Mouse (Mus musculus) ES-Bruce4 (cell line): ENCODE measurements around the gene Actn4. TPM values are rescaled to one million over a fixed set of nuclear protein-coding genes. Genes with fewer than 3 reads are reported as not detected.
A peak's percentile ranks its signal among the peaks of the same experiment; 100 is the strongest.

Experiments used
- H3K27ac ChIP-seq: 2 replicates; pipeline ENCODE4 v1.5.1; 2012; ENCODE audit warnings: low read length, inconsistent platforms; ENCODE audit not compliant: insufficient read depth
- H3K27me3 ChIP-seq: 2 replicates; pipeline ENCODE4 v1.6.1; 2012; ENCODE audit warnings: mild to moderate bottlenecking, low read length, inconsistent platforms; ENCODE audit not compliant: control insufficient read depth, poor library complexity, insufficient read depth, severe bottlenecking
- H3K36me3 ChIP-seq: 2 replicates; pipeline ENCODE4 v1.6.1; 2012; ENCODE audit warnings: inconsistent platforms, mild to moderate bottlenecking, low read length, moderate library complexity; ENCODE audit not compliant: control insufficient read depth, poor library complexity, insufficient read depth, severe bottlenecking
- H3K4me1 ChIP-seq: one replicate; pipeline ENCODE4 v1.8.1; 2011; ENCODE audit warnings: low read length; ENCODE audit not compliant: control insufficient read depth, insufficient read depth
- H3K4me3 ChIP-seq: 2 replicates; pipeline ENCODE4 v1.5.1; 2011; ENCODE audit warnings: low read depth, mild to moderate bottlenecking, low read length
- H3K9ac ChIP-seq: 2 replicates; pipeline ENCODE4 v1.6.1; 2012; ENCODE audit warnings: low read depth, mild to moderate bottlenecking, inconsistent platforms; ENCODE audit not compliant: poor library complexity, severe bottlenecking
- H3K9me3 ChIP-seq: replicated peaks from 2 replicates; pipeline ENCODE4 v1.6.1; 2012; ENCODE audit warnings: mild to moderate bottlenecking, low read length, inconsistent platforms; ENCODE audit not compliant: control insufficient read depth, poor library complexity, insufficient read depth, severe bottlenecking
- CTCF ChIP-seq: IDR thresholded peaks from one replicate; pipeline ENCODE4 v1.8.1; 2011; ENCODE audit warnings: low read depth, low read length
- EP300 ChIP-seq: IDR thresholded peaks from 2 replicates; pipeline ENCODE4 v1.6.1; 2011; ENCODE audit warnings: low read depth, low read length; ENCODE audit not compliant: insufficient read depth
- POLR2A ChIP-seq: IDR thresholded peaks from one replicate; pipeline ENCODE4 v1.8.1; 2011; ENCODE audit warnings: low read length; ENCODE audit not compliant: insufficient read depth
- polyA plus RNA-seq: library from polyadenylated mRNA; stranded (reverse); fragments of >200 nt; gene quantifications from 2 replicates; pipeline ENCODE4 v1.2.4, GENCODE M21; 2011; ENCODE audit warnings: low read depth; ENCODE audit not compliant: missing spikeins, insufficient read depth, insufficient read length

Actn4 gene
- polyA plus RNA-seq, 1 experiment = 318 TPM

DNA sequence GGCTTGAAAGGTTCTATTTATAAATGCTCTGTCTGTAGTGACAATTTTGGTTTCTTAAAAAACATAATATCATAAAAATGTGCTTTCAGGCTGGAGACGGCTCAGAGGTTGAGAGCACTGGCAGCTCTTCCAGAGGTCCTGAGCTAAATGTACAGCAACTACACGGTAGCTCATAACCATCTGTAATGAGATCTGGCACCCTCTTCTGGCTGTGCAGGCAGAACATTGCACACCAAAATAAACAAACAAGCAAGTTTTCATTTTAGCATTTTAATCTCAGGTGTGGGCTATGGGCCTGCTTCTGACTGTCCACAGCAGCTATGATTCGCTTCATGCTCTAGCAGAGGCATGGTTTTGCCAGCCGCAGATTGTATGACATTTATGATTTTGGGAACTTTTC, 62.2 kb downstream of the Actn4 start:
- TF ChIP-seq EP300 = no peak
- no peak for TF ChIP-seq POLR2A
- no peak for TF ChIP-seq CTCF
- H3K36me3 ChIP-seq = peaks cover 81% of the 10 kb centered on the region
- H3K4me1 ChIP-seq = no peaks in the 10 kb centered on the region

DNA sequence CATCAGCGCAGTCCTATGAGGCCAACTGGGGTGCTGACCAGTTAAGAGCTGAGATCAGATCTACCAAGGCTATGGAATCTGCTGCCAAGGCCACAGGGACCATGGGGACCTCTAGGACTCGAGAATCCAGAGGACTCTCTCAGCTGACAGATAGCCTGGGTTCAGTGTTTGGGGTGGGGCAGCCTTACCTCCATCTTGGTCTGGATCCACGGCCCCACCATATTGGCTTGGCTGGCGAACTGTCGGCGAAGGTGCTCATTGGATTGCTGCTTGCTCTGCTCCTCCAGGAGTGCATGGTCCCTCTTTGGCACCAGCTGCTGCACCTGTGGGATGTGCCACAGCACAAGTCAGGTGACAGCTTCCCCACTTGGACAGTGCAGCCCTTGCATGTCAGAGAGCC, 64.5 kb downstream of the Actn4 start:
- Histone ChIP-seq H3K36me3 (peaks cover 79% of the 10 kb centered on the region), H3K4me1 (no peaks in the 10 kb centered on the region), H3K27ac (no peak overlapping the region), H3K9me3 (no peaks in the 10 kb centered on the region), H3K27me3 (no peaks in the 10 kb centered on the region), H3K9ac (no peak overlapping the region), H3K4me3 (no peak overlapping the region)
- no peak for TF ChIP-seq EP300
- TF ChIP-seq CTCF = no peak
- no peak for TF ChIP-seq POLR2A

More for the DNA sequence above, 62.2 kb downstream of the Actn4 start:
- Histone ChIP-seq H3K27ac (no peak overlapping the region), H3K9me3 (no peaks in the 10 kb centered on the region), H3K9ac (no peak overlapping the region), H3K27me3 (no peaks in the 10 kb centered on the region), H3K4me3 (no peak overlapping the region)

DNA sequence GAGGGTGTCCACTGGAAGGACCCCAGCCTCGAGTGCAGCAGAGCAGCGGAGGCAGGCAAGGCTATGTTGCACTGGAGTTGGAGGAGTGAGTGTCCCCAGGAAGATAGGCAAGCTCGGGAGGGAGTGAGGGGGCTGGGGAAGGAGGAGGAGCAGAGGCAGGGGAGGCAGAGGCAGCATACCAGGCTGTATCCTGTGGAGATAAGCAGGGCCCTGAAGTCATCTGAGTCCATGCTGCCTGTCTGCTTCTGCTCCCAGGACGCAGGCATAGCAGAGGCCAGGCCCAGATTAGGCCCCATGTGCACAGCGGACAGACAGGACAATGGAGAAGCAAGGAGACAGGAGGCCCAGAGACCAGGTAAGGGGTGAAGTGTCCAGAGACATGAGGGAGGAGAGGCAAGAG, 67.2 kb downstream of the Actn4 start:
- Histone ChIP-seq H3K27ac (no peak overlapping the region), H3K27me3 (no peaks in the 10 kb centered on the region), H3K9me3 (no peaks in the 10 kb centered on the region), H3K36me3 (peaks cover 59% of the 10 kb centered on the region), H3K4me3 (no peak overlapping the region), H3K9ac (no peak overlapping the region), H3K4me1 (no peaks in the 10 kb centered on the region)
- no peak for TF ChIP-seq CTCF
- TF ChIP-seq EP300 = no peak
- no peak for TF ChIP-seq POLR2A

DNA sequence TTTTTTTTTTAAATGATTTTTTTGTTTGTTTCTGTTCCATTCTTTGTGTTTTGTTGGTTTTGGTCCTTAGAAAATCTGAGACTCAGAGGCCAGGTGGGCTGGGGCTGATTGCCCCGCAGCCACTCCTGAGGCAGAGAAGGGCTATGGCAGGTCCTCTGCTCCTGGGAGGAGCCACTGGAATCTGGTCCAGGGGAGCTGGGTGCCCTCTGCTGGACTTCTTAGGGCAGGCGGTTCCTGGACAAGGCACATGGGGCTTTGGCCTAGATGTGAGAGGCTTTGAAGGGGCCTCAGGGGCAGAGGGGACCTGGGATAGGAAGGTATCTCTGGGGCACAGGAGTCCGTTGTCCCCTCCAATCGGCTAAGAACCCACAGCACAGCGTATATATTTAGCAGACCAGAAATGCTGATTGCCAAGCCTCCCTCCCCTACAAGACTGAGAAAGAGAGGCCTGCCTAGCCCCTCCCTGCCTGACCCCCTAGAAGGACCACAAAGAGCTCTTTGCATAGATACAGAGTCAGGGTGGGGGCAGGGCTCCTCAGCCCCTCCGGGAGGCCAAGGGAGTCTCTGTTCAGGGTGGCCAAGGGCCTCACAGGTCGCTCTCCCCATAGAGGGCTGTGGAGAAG, 68.4 kb downstream of the Actn4 start:
- H3K36me3 ChIP-seq = peaks cover 51% of the 10 kb centered on the region

DNA sequence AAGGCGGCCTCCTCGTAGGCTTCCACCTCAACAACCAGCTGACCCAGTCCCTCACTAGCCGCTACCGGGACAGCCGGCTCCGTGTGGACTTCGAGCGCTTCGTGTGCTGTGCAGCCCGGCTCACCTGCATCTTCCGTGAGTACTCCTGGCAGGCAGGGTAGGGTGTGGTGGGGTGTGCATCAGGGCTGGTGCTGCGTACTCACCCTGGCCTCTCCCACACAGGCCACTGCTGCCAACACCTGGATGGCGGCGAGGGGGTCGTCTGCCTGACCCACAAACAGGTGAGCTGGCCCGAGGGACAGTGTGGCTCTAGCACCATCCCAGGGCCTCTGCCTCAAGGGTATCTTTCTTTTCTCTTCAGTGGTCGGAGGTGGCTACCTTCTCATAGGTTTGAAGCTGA, 69.5 kb downstream of the Actn4 start:
- H3K9me3 ChIP-seq = no peaks in the 10 kb centered on the region
- H3K4me3 ChIP-seq = no peak overlapping the region
- no peak overlapping the region for H3K9ac ChIP-seq
- H3K27me3 ChIP-seq = no peaks in the 10 kb centered on the region
- no peaks in the 10 kb centered on the region for H3K4me1 ChIP-seq
- no peak for TF ChIP-seq POLR2A
- no peak for TF ChIP-seq CTCF
- TF ChIP-seq EP300 = no peak
- H3K27ac ChIP-seq = no peak overlapping the region
- peaks cover 40% of the 10 kb centered on the region for H3K36me3 ChIP-seq

More for the DNA sequence above, 68.4 kb downstream of the Actn4 start:
- Histone ChIP-seq H3K27ac (no peak overlapping the region), H3K27me3 (no peaks in the 10 kb centered on the region), H3K4me1 (no peaks in the 10 kb centered on the region), H3K9me3 (no peaks in the 10 kb centered on the region), H3K4me3 (no peak overlapping the region), H3K9ac (no peak overlapping the region)
- TF ChIP-seq POLR2A (no peak), EP300 (no peak), CTCF (peak; percentile 61)

DNA sequence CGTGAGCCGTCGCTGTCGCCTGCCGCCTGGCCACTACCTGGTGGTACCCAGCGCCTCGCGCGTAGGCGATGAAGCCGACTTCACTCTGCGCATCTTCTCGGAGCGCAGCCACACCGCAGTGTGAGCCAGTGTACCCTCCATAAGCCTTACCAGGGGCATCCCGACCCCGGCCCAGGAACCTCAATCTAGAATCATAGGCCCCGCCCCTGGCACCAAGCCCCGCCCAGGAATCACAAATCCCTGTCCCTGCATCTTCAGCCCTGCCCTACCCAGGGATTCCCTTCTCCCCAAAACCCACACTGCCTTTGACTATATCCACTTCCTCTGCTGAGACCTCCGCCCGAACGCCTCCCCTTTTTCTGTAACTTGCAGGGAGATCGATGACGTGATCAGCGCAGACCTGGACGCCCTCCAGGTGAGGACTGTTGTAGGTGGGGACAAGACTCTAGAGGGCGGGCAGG, 73.4 kb downstream of the Actn4 start:
- H3K9ac ChIP-seq = peak overlapping the region; percentile 19
- H3K4me3 ChIP-seq = peak overlapping the region; percentile 68
- TF ChIP-seq EP300 = no peak
- TF ChIP-seq CTCF = no peak
- TF ChIP-seq POLR2A = no peak
- H3K36me3 ChIP-seq = peaks cover 8% of the 10 kb centered on the region; the same call in 1 of the 2 replicates
- H3K27ac ChIP-seq = no peak overlapping the region
- no peaks in the 10 kb centered on the region for H3K9me3 ChIP-seq
- no peaks in the 10 kb centered on the region for H3K4me1 ChIP-seq
- no peaks in the 10 kb centered on the region for H3K27me3 ChIP-seq
